Mouse (Mus musculus) intestine, embryonic 14.5 days (tissue): ENCODE measurements around the gene Naa50. TPM values are rescaled to one million over a fixed set of nuclear protein-coding genes. Genes with fewer than 3 reads are reported as not detected.

Experiments
- ATAC-seq: fragments of 200-750 bp; cut with Nextera tagmentation; replicated peaks from 2 replicates; pipeline ENCODE4 v1.8.0; 2017; ENCODE audit warnings: low read depth, moderate number of reproducible peaks, moderate TSS enrichment, moderate library complexity; ENCODE audit not compliant: low FRiP score, low TSS enrichment
- DNase-seq: peaks from one replicate; pipeline ENCODE4 v3.0.0-alpha.2; 2018; ENCODE audit warnings: low spot score
- H3K27ac ChIP-seq: fragments of 300-500 bp; sonication (generic); 2 replicates; pipeline ENCODE4 v1.5.1; 2014; ENCODE audit warnings: low read depth, mild to moderate bottlenecking, control low read depth
- H3K27me3 ChIP-seq: fragments of 300-500 bp; sonication (generic); replicated peaks from 2 replicates; pipeline ENCODE4 v1.6.1; 2014; ENCODE audit warnings: low read length, control low read depth; ENCODE audit not compliant: control insufficient read depth, insufficient read depth
- H3K36me3 ChIP-seq: fragments of 300-500 bp; sonication (generic); 2 replicates; pipeline ENCODE4 v1.6.1; 2014; ENCODE audit warnings: low read length, control low read depth; ENCODE audit not compliant: control insufficient read depth, insufficient read depth
- H3K4me1 ChIP-seq: fragments of 300-500 bp; sonication (generic); replicated peaks from 2 replicates; pipeline ENCODE4 v1.6.1; 2014; ENCODE audit warnings: low read length, control low read depth, mixed read lengths; ENCODE audit not compliant: control insufficient read depth, insufficient read depth
- H3K4me2 ChIP-seq: fragments of 300-500 bp; sonication (generic); 2 replicates; pipeline ENCODE4 v1.6.1; 2014; ENCODE audit warnings: low read length
- H3K4me3 ChIP-seq: fragments of 300-500 bp; sonication (generic); 2 replicates; pipeline ENCODE4 v1.5.1; 2014; ENCODE audit warnings: low read depth, low read length, control low read depth, mixed read lengths
- H3K9ac ChIP-seq: fragments of 300-500 bp; sonication (generic); 2 replicates; pipeline ENCODE4 v1.6.1; 2014; ENCODE audit warnings: mild to moderate bottlenecking, low read length
- H3K9me3 ChIP-seq: fragments of 300-500 bp; sonication (generic); 2 replicates; pipeline ENCODE4 v1.6.1; 2016; ENCODE audit warnings: low read length, control low read depth; ENCODE audit not compliant: control insufficient read depth
- WGBS: fragments of 180-500 bp; shearing (Covaris S2); extraction: QIAGEN DNeasy Blood & Tissue Kit; methylation state at CpG from one replicate; pipeline ENCODE4 v1.1.7; 2014; 5-methylcytosine and 5-hydroxymethylcytosine counted together
- polyA plus RNA-seq: library from polyadenylated mRNA; unstranded; fragments of >200 nt; fragmentation: Nextera tagmentation; extraction: Ambion mirVana; gene quantifications from 2 replicates; pipeline ENCODE4 v1.2.1, GENCODE M21; 2014

The Naa50 gene
- polyA plus RNA-seq, 1 experiment from 2014 or later: 65.5 TPM

DNA sequence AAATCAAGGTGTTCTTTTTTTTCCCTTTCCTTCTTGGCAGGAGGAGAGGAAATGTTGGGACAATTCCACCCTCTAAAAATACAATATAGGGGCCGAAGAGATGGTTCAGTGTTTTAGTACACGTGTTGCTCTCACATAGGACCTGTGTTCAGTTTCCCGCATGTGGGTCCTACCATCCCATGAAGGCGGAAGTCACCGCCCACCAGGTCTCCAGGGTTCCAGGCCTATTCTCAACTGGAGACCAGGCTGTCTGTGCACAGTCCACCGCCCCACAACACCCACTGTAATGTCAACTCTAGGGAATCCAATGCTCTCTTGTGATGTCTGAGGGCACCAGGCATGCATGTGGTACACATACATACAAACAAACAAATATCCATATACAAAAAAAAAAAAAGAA lies 17.5 kb upstream of the Naa50 start:
- Histone ChIP-seq H3K4me2 (no peak overlapping the region), H3K4me1 (0 out of 2 replicates have a peak, but pooled peaks cover 4% of the 10 kb centered on the region), H3K36me3 (no peaks in the 10 kb centered on the region), H3K4me3 (no peak overlapping the region), H3K27me3 (no peaks in the 10 kb centered on the region), H3K27ac (no peak overlapping the region), H3K9me3 (no peaks in the 10 kb centered on the region), H3K9ac (no peak overlapping the region)
- 89% methylated on average over 6 of the region's 6 CpGs for WGBS
- no peak for ATAC-seq
- no peak for DNase-seq

DNA sequence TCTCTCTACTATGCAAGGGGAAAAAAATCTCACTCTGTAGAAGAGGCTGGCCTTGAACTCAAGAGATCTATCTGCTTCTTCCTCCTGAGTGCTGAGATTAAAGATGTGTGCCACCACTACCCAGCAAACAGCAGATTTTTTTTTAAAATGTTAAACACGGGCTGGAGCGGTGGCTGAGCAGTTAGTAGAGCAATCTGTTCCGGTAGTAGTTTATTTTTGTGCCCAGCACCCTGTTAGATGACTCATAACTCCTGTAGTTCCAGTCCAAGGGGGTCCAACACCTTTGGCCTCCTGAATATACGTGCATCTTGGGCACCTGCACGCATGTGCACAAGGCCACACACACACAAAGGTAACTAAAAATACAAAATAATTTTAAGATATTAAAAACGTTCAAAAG lies 17.1 kb upstream of the Naa50 start:
- Histone ChIP-seq H3K4me1 (0 out of 2 replicates have a peak, but pooled peaks cover 4% of the 10 kb centered on the region), H3K36me3 (no peaks in the 10 kb centered on the region), H3K4me3 (no peak overlapping the region), H3K9me3 (no peaks in the 10 kb centered on the region), H3K27me3 (no peaks in the 10 kb centered on the region), H3K27ac (no peak overlapping the region), H3K9ac (no peak overlapping the region), H3K4me2 (no peak overlapping the region)
- DNase-seq (no peak), ATAC-seq (no peak)
- WGBS: 87% methylated on average over 6 of the region's 6 CpGs

DNA sequence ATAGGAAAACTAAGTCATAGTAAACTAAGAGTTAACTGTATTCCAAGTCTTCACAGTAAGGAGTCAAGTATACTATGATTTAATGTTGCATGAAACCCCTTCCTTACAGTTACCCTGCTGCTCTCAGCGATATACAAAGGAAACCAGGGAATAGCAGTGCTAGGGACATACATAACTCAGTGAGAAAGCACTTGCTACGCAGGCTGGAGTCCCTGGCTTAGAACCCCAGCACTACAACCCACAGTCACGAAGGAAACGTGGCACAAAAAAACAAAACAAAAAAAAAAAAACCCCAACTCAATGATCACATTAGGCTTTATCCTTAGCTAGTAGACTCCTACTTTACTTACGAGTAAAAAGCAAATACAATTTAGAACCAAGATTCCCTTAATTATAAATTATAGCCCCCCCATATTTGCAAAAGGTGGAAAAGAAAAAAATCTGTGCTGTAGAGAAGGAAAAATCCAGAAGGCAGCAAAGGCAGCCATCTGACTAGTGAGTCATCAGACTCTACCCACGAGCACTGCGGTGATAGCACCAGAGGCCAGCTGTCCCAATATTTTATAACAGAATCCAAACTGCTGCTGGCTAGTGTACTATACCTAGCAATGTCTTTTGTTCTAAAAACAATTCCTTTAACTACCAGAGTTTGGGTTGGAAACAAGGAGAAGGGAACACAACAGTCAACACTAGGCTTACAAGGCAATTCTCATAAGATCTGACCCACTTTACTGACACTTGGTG lies 16.5 kb upstream of the Naa50 start:
- Histone ChIP-seq H3K4me2 (no peak overlapping the region), H3K9ac (no peak overlapping the region), H3K27ac (no peak overlapping the region), H3K9me3 (no peaks in the 10 kb centered on the region), H3K36me3 (no peaks in the 10 kb centered on the region), H3K4me3 (no peak overlapping the region), H3K4me1 (0 out of 2 replicates have a peak, but pooled peaks cover 4% of the 10 kb centered on the region), H3K27me3 (no peaks in the 10 kb centered on the region)
- ATAC-seq (no peak), DNase-seq (no peak)
- WGBS: 64% methylated on average over 7 of the region's 7 CpGs

DNA sequence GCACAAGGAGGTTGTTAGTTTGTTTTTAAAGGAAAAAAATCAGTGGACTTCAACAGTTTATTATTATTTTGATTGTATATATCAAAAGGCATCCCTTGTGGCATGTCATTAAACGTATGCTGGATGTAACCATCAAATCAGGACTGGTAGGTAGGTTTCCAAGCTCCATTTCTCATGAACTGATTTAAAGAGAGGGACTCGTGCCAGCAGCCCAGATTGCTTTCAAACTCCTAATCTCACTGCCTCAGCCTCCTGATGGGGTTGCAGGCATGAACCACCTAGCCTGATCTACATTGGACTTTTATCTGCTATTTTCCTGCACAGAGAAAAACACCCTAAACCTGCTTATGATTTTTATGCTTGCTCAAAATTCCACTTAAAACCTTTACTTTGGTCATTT lies 15.8 kb upstream of the Naa50 start:
- H3K4me3 ChIP-seq: no peak overlapping the region
- H3K4me1 ChIP-seq: 0 out of 2 replicates have a peak, but pooled peaks cover 4% of the 10 kb centered on the region
- H3K9me3 ChIP-seq: no peaks in the 10 kb centered on the region
- H3K36me3 ChIP-seq: no peaks in the 10 kb centered on the region
- 83% methylated on average over 2 of the region's 2 CpGs for WGBS
- H3K27ac ChIP-seq: no peak overlapping the region
- ATAC-seq (no peak), DNase-seq (no peak)
- no peak overlapping the region for H3K9ac ChIP-seq
- no peaks in the 10 kb centered on the region for H3K27me3 ChIP-seq
- H3K4me2 ChIP-seq: no peak overlapping the region

- H3K9me3 ChIP-seq: no peaks in the 10 kb centered on the region
- DNase-seq: no peak
- WGBS: 85% methylated on average over 1 of the region's 1 CpGs
- ATAC-seq: no peak
- no peak overlapping the region for H3K4me2 ChIP-seq
- H3K4me3 ChIP-seq: no peak overlapping the region
- no peak overlapping the region for H3K27ac ChIP-seq
- no peak overlapping the region for H3K9ac ChIP-seq
- H3K36me3 ChIP-seq: no peaks in the 10 kb centered on the region
- H3K27me3 ChIP-seq: no peaks in the 10 kb centered on the region
- 0 out of 2 replicates have a peak, but pooled peaks cover 4% of the 10 kb centered on the region for H3K4me1 ChIP-seq
Measured at GRCm38 (mm10) chr16:44124713-44125112, 14.9 kb upstream of the Naa50 start.

GRCm38 (mm10) chr16:44125436-44125835 lies 14.2 kb upstream of the Naa50 start:
- DNase-seq: no peak
- no peaks in the 10 kb centered on the region for H3K9me3 ChIP-seq
- no peak overlapping the region for H3K27ac ChIP-seq
- H3K27me3 ChIP-seq: no peaks in the 10 kb centered on the region
- no peak overlapping the region for H3K4me2 ChIP-seq
- 0 out of 2 replicates have a peak, but pooled peaks cover 4% of the 10 kb centered on the region for H3K4me1 ChIP-seq
- no peak for ATAC-seq
- H3K4me3 ChIP-seq: no peak overlapping the region
- 80% methylated on average over 2 of the region's 2 CpGs for WGBS
- H3K36me3 ChIP-seq: no peaks in the 10 kb centered on the region
- no peak overlapping the region for H3K9ac ChIP-seq

DNA sequence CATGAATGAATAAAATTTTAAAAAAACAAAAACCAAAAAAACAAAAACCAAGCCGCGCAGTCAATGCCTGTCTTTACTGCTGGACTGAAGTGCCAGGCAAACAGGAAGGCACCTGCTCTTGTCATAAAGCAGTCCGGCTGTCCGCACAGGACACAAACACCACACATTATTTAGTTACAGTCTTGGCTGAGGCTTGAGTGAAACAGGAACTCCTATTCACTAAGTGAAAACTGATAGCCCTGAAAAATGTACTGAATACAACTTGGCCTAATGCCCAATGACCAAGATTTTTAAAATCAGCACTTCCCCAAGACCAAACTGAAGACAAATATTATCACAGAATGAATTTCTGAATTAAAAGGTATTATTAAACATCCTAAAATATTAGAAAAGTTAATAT lies 13.2 kb upstream of the Naa50 start:
- H3K9me3 ChIP-seq: no peaks in the 10 kb centered on the region
- ATAC-seq (no peak), DNase-seq (no peak)
- H3K36me3 ChIP-seq: no peaks in the 10 kb centered on the region
- no peak overlapping the region for H3K27ac ChIP-seq
- WGBS: 74% methylated on average over 4 of the region's 4 CpGs
- no peak overlapping the region for H3K4me3 ChIP-seq
- no peak overlapping the region for H3K9ac ChIP-seq
- H3K4me1 ChIP-seq: 0 out of 2 replicates have a peak, but pooled peaks cover 4% of the 10 kb centered on the region
- no peak overlapping the region for H3K4me2 ChIP-seq
- no peaks in the 10 kb centered on the region for H3K27me3 ChIP-seq

GRCm38 (mm10) chr16:44132300-44132699 lies 7.3 kb upstream of the Naa50 start:
- Histone ChIP-seq H3K4me2 (no peak overlapping the region), H3K9me3 (no peaks in the 10 kb centered on the region), H3K36me3 (no peaks in the 10 kb centered on the region), H3K27ac (no peak overlapping the region), H3K27me3 (no peaks in the 10 kb centered on the region), H3K4me3 (no peak overlapping the region), H3K4me1 (peaks cover 6% of the 10 kb centered on the region; the same call in 1 of the 2 replicates), H3K9ac (no peak overlapping the region)
- WGBS: 81% methylated on average over 4 of the region's 4 CpGs
- DNase-seq (no peak), ATAC-seq (no peak)

GRCm38 (mm10) chr16:44133187-44133586 lies 6.4 kb upstream of the Naa50 start:
- Histone ChIP-seq H3K9ac (no peak overlapping the region), H3K36me3 (no peaks in the 10 kb centered on the region), H3K4me2 (no peak overlapping the region), H3K27ac (no peak overlapping the region), H3K4me1 (peaks cover 13% of the 10 kb centered on the region; the same call in 1 of the 2 replicates), H3K27me3 (no peaks in the 10 kb centered on the region), H3K9me3 (no peaks in the 10 kb centered on the region), H3K4me3 (no peak overlapping the region)
- DNase-seq: no peak
- WGBS: 82% methylated on average over 3 of the region's 3 CpGs
- ATAC-seq: no peak
